Mouse (Mus musculus) E14TG2a.4 (cell line): ENCODE data around the gene Ppfibp2.

ENCODE experiments used
- H3K27me3 ChIP-seq: 2 replicates; pipeline ENCODE4 v1.6.1; 2014; ENCODE audit warnings: low read length, control low read depth; ENCODE audit not compliant: insufficient read depth
- H3K36me3 ChIP-seq: 2 replicates; pipeline ENCODE4 v1.6.1; 2014; ENCODE audit warnings: low read length, control low read depth; ENCODE audit not compliant: insufficient read depth
- H3K4me1 ChIP-seq: replicated peaks from 2 replicates; pipeline ENCODE4 v1.6.1; 2014; ENCODE audit warnings: low read depth, low read length, control low read depth
- H3K4me3 ChIP-seq: replicated peaks from 2 replicates; pipeline ENCODE4 v1.5.1; 2014; ENCODE audit warnings: mild to moderate bottlenecking, low read length
- H3K9me3 ChIP-seq: 2 replicates; pipeline ENCODE4 v1.6.1; 2014; ENCODE audit warnings: low read length, control low read depth
- CTCF ChIP-seq: conservative IDR thresholded peaks from 2 replicates; pipeline ENCODE4 v1.5.1; 2014; ENCODE audit warnings: low read length
- NANOG ChIP-seq: IDR thresholded peaks from 2 replicates; pipeline ENCODE4 v1.6.1; 2014; ENCODE audit warnings: borderline replicate concordance, low read length, mixed read lengths
- POU5F1 ChIP-seq: IDR thresholded peaks from 2 replicates; pipeline ENCODE4 v1.6.1; 2014; ENCODE audit warnings: low read length, borderline replicate concordance

Gene Ppfibp2

GRCm38 (mm10) chr7:107752031-107752520, 157.1 kb downstream of the Ppfibp2 start:
- H3K27me3 ChIP-seq: peaks cover 11% of the 10 kb centered on the region; the same call in 1 of the 2 replicates
- TF ChIP-seq CTCF (no peak), POU5F1 (no peak), NANOG (no peak)
- H3K9me3 ChIP-seq: no peaks in the 10 kb centered on the region
- no peaks in the 10 kb centered on the region for H3K36me3 ChIP-seq
- no peak overlapping the region for H3K4me3 ChIP-seq
- peaks cover 34% of the 10 kb centered on the region for H3K4me1 ChIP-seq

GRCm38 (mm10) chr7:107755905-107756304, 160.9 kb downstream of the Ppfibp2 start:
- Histone ChIP-seq H3K36me3 (no peaks in the 10 kb centered on the region), H3K4me3 (no peak overlapping the region), H3K27me3 (peaks cover 11% of the 10 kb centered on the region; the same call in 1 of the 2 replicates), H3K9me3 (no peaks in the 10 kb centered on the region), H3K4me1 (peaks cover 36% of the 10 kb centered on the region)
- TF ChIP-seq CTCF (no peak), POU5F1 (no peak), NANOG (no peak)

GRCm38 (mm10) chr7:107756748-107757147, 161.7 kb downstream of the Ppfibp2 start:
- H3K4me3 ChIP-seq: no peak overlapping the region
- H3K27me3 ChIP-seq: peaks cover 11% of the 10 kb centered on the region; the same call in 1 of the 2 replicates
- no peaks in the 10 kb centered on the region for H3K36me3 ChIP-seq
- no peaks in the 10 kb centered on the region for H3K9me3 ChIP-seq
- TF ChIP-seq NANOG (no peak), POU5F1 (no peak), CTCF (no peak)
- peaks cover 27% of the 10 kb centered on the region for H3K4me1 ChIP-seq

- H3K4me3 ChIP-seq: peak within 1 kb of the TSS; percentile 72
- no peaks in the 10 kb centered on the region for H3K9me3 ChIP-seq
- H3K36me3 ChIP-seq: no peaks in the 10 kb centered on the region
- TF ChIP-seq NANOG (no peak), CTCF (no peak), POU5F1 (no peak)
- H3K27me3 ChIP-seq: peaks cover 11% of the 10 kb centered on the region; the same call in 1 of the 2 replicates
- H3K4me1 ChIP-seq: peaks cover 21% of the 10 kb centered on the region
Measured at GRCm38 (mm10) chr7:107757308-107758151, 162.5 kb downstream of the Ppfibp2 start, which contains the start of gene Cyb5r2. Cyb5r2 (minus strand) TSS chr7:107758032.

GRCm38 (mm10) chr7:107770812-107771211, 175.8 kb downstream of the Ppfibp2 start:
- TF ChIP-seq POU5F1 (no peak), NANOG (no peak)

GRCm38 (mm10) chr7:107778216-107778615, 183.2 kb downstream of the Ppfibp2 start:
- Histone ChIP-seq H3K27me3 (peaks cover 8% of the 10 kb centered on the region), H3K4me1 (0 out of 2 replicates have a peak, but pooled peaks cover 5% of the 10 kb centered on the region), H3K9me3 (peaks cover 10% of the 10 kb centered on the region), H3K36me3 (no peaks in the 10 kb centered on the region), H3K4me3 (no peak overlapping the region)
- TF ChIP-seq NANOG (no peak), POU5F1 (no peak)

More at GRCm38 (mm10) chr7:107770812-107771211, 175.8 kb downstream of the Ppfibp2 start:
- no peaks in the 10 kb centered on the region for H3K27me3 ChIP-seq
- H3K36me3 ChIP-seq: no peaks in the 10 kb centered on the region
- peaks cover 24% of the 10 kb centered on the region for H3K9me3 ChIP-seq
- H3K4me3 ChIP-seq: no peak overlapping the region
- peaks cover 23% of the 10 kb centered on the region for H3K4me1 ChIP-seq

- H3K4me3 ChIP-seq: no peak overlapping the region
- 0 out of 2 replicates have a peak, but pooled peaks cover 5% of the 10 kb centered on the region for H3K4me1 ChIP-seq
- TF ChIP-seq CTCF: peak; percentile 93
- no peak for TF ChIP-seq NANOG
- peaks cover 8% of the 10 kb centered on the region for H3K27me3 ChIP-seq
- no peaks in the 10 kb centered on the region for H3K36me3 ChIP-seq
- peaks cover under 1% of the 10 kb centered on the region; the same call in 1 of the 2 replicates for H3K9me3 ChIP-seq
Measured at GRCm38 (mm10) chr7:107779611-107780010, 184.6 kb downstream of the Ppfibp2 start.

- Histone ChIP-seq H3K9me3 (no peaks in the 10 kb centered on the region), H3K27me3 (0 out of 2 replicates have a peak, but pooled peaks cover 1% of the 10 kb centered on the region), H3K36me3 (no peaks in the 10 kb centered on the region), H3K4me3 (no peak overlapping the region), H3K4me1 (no peaks in the 10 kb centered on the region)
- peak; percentile 71 for TF ChIP-seq CTCF
- TF ChIP-seq POU5F1: no peak
Measured at GRCm38 (mm10) chr7:107787977-107788620, 193.1 kb downstream of the Ppfibp2 start.
